Mouse (Mus musculus) brain, embryonic 14.5 days (tissue): ENCODE results near the gene Pla2g6. TPM values are rescaled to one million over a fixed set of nuclear protein-coding genes. Genes with fewer than 3 reads are reported as not detected.

Experiments
- DNase-seq: peaks from one replicate; pipeline ENCODE4 v3.0.0-alpha.2; 2011; ENCODE audit warnings: low read depth
- CTCF ChIP-seq: fragments of 200-500 bp; IDR thresholded peaks from 2 replicates; pipeline ENCODE4 v1.5.1; 2012; ENCODE audit warnings: inconsistent platforms, mild to moderate bottlenecking, moderate library complexity, borderline replicate concordance; ENCODE audit not compliant: insufficient read depth, insufficient read length; ENCODE audit errors: extremely low read depth
- POLR2A ChIP-seq: fragments of 200-500 bp; IDR thresholded peaks from 2 replicates; pipeline ENCODE4 v1.6.1; 2012; ENCODE audit warnings: mild to moderate bottlenecking, inconsistent platforms, borderline replicate concordance; ENCODE audit not compliant: poor library complexity, insufficient read depth, insufficient read length, severe bottlenecking; ENCODE audit errors: extremely low read depth
- polyA plus RNA-seq: library from polyadenylated mRNA; depleted of rRNA; stranded (reverse); fragments of >200 nt; gene quantifications from 2 replicates; pipeline ENCODE4 v1.2.3, GENCODE M21; 2012

Pla2g6 gene
- polyA plus RNA-seq, 1 experiment, result 98.9 TPM

DNA sequence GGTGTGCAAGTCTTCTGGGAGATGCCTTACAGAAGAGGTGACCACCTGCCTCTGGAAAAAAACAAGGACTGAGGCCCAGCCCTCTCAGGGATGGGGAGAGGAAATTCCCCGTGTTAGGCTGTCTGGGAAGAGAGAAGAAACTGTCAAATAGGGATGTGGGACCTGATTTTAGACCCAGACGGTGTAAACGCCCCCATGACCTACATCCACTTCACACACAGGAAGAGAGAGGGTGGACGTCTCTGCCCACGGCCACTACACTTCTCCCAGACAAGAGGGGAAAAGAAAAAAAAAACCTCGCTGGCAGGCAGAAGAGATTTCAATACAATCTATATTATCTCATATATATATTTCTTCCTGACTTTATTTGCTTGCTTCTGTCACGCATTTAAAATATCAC, 32.2 kb upstream of the Pla2g6 start:
- TF ChIP-seq POLR2A, result no peak
- TF ChIP-seq CTCF, result no peak
- DNase-seq, result no peak

GRCm38 (mm10) chr15:79359954-79360353, 31.8 kb upstream of the Pla2g6 start:
- DNase-seq, result peak; percentile 52
- TF ChIP-seq CTCF (no peak), POLR2A (no peak)

DNA sequence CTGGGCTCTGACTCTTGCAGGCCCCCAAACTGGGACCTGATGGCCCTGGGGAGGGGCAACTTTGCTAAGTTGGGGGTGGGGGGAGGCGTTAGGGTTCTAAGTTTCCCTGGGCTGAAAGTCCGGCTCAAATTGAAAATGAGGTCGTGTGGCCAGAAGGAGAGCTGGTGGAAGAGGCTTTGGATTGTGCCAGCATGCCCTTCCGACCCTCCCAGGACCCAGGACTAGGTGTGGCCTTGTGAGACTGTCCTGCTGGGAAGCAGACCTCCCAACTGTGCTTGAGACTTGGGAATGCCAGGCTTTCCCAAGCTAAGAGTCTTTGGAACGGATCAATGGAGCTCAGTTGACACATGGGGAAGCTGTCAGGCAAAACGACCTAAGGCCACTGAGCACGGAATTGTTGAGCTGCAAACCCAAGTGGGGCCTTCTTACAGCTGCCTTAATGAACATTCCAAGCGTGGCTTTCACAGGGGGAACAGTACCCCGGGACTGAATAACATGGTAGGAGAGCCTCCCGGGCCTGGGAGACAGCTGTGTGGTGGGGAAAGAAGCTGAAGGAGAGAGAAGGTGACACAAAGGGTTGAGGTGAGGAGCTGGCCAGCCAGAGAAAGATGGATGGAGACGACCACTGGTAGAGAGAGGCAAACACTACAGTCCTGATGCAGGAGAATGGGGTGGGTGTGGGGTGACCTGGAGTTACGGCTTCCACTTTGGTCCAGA, 29.9 kb upstream of the Pla2g6 start:
- TF ChIP-seq POLR2A (no peak), CTCF (no peak)
- peak; percentile 14 for DNase-seq

DNA sequence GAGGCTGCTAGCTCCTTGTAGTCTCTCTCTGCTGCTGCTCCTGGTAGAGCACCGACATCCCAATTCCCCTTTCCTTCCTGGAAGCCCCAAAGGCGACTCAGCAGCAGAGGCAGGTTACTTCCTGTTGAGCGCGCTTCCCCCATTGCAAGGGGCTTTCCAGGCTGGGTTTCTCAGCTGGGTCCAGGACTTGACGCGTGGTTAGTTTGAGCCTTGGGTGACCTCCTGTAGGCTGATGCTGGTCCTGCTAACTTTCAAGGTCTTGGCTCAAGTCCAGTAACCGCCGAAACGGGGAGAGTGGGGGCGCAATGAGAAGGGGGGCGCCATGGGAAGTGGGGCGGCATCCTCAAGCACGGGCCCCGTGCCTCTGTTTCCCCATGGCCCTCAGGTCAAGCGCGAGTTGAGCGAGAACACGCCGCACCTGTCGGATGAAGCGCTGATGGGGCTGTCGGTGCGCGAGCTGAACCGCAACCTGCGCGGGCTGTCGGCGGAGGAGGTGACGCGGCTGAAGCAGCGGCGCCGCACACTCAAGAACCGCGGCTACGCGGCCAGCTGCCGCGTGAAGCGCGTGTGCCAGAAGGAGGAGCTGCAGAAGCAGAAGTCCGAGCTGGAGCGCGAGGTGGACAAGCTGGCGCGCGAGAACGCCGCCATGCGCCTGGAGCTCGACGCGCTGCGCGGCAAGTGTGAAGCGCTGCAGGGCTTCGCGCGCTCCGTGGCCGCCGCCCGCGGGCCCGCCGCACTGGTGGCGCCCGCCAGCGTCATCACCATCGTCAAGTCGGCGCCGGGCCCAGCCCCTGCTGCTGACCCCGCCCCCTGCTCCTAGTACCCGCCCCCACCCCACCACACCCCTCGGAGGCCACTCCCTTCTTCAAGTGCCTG, 29.1 kb upstream of the Pla2g6 start:
- peak; percentile 85 for DNase-seq
- 0 out of 2 replicates have a peak, but pooled peaks have one; percentile 37 for TF ChIP-seq POLR2A
- peak; percentile 11; the same call in 1 of the 2 replicates for TF ChIP-seq CTCF

- TF ChIP-seq CTCF (no peak), POLR2A (no peak)
Measured at GRCm38 (mm10) chr15:79356481-79356880, 28.3 kb upstream of the Pla2g6 start.

DNA sequence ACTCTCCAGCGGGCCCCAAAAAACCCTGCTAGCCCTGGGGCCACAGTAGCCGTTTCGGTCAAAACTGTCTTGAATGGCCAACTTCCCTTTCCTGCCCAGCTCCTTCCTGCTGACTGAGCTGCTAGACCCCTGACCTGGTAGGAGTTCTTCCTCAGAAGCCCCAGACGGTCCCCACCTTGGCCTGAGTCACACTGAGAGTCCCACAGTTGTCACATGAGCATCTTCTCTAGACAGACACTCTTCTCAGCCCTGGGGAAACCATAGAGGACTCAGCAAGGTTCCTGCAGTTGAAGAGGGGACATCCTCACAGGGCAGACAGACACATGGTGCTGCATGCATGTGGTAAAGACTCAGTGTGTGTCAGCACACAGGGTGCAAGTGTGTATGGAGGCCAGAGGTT, 26.4 kb upstream of the Pla2g6 start:
- no peak for DNase-seq
- no peak for TF ChIP-seq POLR2A
- no peak for TF ChIP-seq CTCF

More at GRCm38 (mm10) chr15:79356481-79356880, 28.3 kb upstream of the Pla2g6 start:
- no peak for DNase-seq

DNA sequence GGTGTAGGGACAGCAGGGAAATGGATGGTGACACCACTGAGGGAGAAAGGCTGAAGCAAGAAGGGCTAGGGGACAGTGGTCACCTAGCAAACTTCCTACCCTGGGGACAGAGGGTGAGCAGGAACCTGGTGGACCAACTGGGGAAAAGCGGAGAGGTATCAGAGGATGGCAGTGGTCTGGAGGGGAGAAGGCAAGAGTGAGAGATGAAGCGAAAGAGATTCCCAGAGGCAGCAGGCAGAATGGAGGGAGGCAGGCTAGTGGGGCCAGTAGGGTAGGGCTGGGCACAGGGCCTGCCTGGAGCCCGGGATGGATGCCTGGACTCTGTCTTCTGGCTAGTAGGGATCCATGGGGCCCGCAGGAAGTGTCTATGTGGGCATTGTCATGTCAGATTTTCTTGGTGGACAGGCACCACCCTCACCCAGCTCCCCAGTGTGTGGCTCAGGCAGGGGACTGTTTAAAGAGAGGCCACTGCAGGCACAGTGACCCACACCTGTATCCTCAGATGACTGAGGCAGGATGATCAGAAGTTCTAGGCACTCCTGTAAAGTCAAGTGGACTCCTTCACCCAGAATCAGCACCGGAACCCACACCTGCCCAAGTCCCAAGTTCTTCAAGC, 25.6 kb upstream of the Pla2g6 start:
- no peak for TF ChIP-seq CTCF
- TF ChIP-seq POLR2A, result no peak
- DNase-seq, result no peak

DNA sequence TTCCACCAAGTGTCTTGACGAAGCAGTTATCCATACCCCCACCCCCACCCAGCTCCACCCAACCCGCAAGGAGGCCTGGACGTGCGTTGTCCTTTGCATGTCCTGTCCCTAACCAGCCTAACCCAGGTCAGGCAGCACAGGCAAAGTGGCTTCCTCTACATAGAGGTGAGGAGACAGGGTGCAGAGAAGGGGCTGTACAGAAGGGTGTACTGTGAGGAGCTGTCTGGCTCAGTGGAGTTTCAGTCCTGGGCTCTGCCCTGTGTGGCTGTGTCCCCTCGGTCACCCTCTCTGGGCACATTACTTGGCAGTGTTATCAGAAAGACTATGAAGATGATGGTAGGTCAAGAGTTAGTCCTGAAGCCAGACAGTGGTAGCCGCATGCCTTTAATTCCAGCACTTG, 24.3 kb upstream of the Pla2g6 start:
- no peak for TF ChIP-seq CTCF
- TF ChIP-seq POLR2A, result no peak
- no peak for DNase-seq

DNA sequence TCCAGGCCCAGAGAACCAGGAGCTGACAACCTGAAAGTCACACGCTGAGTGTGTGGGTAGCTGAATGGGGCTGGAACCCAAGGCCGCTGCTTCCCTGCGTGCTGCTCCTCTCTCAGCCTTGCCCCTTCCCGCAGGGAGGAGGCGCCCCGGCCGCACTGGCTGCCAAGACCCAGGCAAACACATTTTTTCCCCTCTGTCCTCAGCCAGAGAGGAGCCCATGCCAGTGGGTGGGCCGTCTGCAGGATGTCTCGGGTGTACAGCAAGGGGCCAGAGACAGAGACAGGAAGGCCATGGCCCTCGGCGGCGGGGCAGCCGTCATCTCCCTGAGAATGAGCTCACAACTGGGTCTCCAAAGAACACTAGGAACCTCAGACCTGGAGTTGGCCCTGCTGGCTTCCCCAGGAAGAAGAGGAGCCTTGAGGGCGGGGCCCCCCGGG, 23.2 kb upstream of the Pla2g6 start:
- DNase-seq, result no peak
- TF ChIP-seq CTCF (no peak), POLR2A (no peak)

- no peak for DNase-seq
- TF ChIP-seq CTCF, result no peak
- no peak for TF ChIP-seq POLR2A
Measured at GRCm38 (mm10) chr15:79350866-79351265, 22.7 kb upstream of the Pla2g6 start.

DNA sequence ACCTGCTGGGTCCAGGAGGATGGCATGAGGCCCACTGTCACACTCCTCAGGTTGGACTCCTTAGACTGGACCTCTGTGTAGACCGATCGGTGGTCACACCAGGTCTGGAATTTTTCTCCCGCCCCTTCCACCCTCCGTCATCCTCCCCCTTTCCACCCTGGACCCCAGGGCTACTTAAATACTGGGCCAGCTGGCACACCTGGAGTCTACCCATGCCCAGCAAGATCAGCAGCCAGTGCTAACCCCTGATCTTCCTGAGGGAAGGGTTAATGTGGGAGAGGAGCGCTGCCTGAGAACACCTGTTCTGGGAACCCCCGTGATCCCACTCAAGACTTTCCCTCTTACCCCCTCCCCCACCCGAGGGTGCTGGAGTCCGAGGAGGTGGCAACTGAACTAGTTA, 20.5 kb upstream of the Pla2g6 start:
- TF ChIP-seq POLR2A (no peak), CTCF (no peak)
- DNase-seq, result no peak
